Mouse (Mus musculus): ENCODE results near the gene Umad1.

DNA sequence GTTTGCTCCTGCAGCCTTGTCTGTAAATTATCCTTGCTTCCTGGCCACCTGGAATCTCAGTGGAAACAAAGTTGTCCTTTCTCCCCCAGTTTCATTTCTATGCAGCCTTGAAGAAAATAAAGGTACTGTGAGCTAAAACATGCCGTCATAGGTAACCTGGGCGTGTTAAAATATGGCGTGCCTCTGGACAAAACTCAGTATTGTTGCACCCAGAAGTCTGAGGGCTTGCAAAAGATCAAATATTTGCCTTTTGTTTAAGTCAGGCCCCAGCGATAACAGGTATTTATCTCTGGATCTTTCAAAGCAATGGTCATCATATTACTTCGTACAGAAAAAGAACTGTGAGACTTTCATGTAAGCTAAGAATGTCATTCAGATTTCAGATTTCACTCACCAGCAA, 206.9 kb downstream of the Umad1 start:
- TF ChIP-seq EP300 (IDR thresholded peaks at IDR 0.05; ENCODE audit: low read length), result no peak
- TF ChIP-seq ZMIZ1 (IDR thresholded peaks at IDR 0.05; ENCODE audit: low read depth, low read length), result no peak
- no peak for TF ChIP-seq CTCF (conservative IDR thresholded peaks at IDR 0.05 in 1 of 2, IDR thresholded peaks at IDR 0.05 in 1 of 2; ENCODE audit: low read depth in 2 of 2, low read length in 2 of 2)
- TF ChIP-seq MAX (IDR thresholded peaks at IDR 0.05; ENCODE audit: low read length), result no peak
- TF ChIP-seq BHLHE40 (IDR thresholded peaks at IDR 0.05; ENCODE audit: low read depth, low read length), result no peak
- no peak for TF ChIP-seq ELF1 (IDR thresholded peaks at IDR 0.05; ENCODE audit: low read depth, low read length)

Measured in CH12.LX (cell line).